Mouse (Mus musculus) liver, adult 2 months (tissue): ENCODE data around the gene Ccdc177.

Experiments
- CTCF ChIP-seq: fragments of 200-500 bp; IDR thresholded peaks from 2 replicates; pipeline ENCODE4 v1.5.1; 2011; ENCODE audit warnings: low read depth, low read length, control low read depth
- POLR2A ChIP-seq: fragments of 200-500 bp; IDR thresholded peaks from 2 replicates; pipeline ENCODE4 v1.6.1; 2011; ENCODE audit warnings: low read length, control low read depth; ENCODE audit not compliant: insufficient read depth; ENCODE audit errors: extremely low read depth

DNA sequence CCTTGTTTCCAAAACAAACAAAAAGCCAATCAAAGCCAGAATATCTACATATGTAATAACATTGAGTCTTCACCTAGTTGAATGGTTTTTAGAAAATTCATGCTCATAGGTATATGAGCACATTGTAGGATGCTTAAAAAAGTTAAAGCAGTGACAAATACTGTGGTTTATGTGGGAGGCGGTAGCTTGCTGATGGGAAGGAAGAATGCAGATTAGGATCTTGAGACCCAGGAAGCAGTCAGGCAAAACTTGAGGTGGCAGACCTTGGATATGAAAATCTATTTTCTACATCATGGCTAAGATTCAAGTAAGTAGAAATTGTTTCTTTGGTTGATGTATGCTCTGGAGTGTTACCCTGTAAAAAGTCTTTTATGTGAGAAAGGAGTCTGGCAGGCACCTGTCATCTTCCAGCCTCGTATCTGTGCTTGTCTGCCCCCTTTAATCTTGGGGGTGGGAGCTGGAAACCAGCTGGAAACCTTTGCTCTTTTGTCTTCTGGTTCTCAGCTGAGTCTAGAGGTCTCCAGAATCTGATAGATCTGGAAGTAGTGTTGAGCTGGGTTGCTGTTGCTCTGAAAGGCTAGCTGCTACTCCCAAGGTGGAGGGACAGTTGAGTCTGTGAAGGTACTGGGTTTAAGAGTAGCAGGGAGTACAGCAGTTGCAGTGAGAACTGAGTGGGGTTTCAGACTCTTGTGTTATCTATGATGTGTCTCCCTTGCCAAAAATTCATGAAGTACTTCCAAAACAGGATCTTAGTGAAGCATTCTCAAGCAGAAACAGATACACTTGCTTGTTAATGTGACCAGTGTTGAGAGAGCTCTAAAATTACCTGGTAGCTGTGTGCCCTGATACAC lies 34.7 kb upstream of the Ccdc177 start:
- TF ChIP-seq CTCF: no peak
- TF ChIP-seq POLR2A: no peak
